Mouse (Mus musculus): ENCODE measurements around the gene Chst12. TPM values are rescaled to one million over a fixed set of nuclear protein-coding genes. Genes with fewer than 3 reads are reported as not detected.

The Chst12 gene
- total RNA-seq, 2 experiments from 2014 or later = 11.0 to 11.8 TPM

DNA sequence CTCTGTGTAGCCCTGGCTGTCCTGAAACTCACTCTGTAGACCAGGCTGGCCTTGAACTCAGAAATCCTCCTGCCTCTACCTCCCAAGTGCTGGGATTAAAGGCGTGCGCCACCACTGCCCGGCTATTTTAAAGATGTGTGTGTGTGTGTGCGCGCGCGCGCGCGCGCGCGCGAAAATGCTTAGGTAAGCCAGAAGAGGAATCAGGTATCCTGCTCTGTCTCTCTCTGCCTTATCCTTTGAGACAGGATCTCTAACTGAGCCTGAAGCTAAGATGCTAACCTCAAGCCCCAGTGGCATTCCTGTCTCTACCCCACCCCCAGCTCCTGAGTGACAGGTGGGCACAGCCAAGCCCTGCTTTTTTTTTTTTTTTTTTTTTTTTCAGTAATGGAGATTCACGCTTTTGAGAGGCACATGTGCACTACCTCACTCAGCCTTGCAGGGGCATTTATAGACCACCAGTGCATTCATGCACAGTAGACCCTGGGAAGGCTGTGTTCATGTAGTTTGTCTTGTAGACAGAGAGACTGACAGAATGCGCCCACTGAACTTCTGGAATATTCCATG lies 63.8 kb downstream of the Chst12 start:
- no peak for DNase-seq (ENCODE audit: low spot score in 2 of 2)

DNA sequence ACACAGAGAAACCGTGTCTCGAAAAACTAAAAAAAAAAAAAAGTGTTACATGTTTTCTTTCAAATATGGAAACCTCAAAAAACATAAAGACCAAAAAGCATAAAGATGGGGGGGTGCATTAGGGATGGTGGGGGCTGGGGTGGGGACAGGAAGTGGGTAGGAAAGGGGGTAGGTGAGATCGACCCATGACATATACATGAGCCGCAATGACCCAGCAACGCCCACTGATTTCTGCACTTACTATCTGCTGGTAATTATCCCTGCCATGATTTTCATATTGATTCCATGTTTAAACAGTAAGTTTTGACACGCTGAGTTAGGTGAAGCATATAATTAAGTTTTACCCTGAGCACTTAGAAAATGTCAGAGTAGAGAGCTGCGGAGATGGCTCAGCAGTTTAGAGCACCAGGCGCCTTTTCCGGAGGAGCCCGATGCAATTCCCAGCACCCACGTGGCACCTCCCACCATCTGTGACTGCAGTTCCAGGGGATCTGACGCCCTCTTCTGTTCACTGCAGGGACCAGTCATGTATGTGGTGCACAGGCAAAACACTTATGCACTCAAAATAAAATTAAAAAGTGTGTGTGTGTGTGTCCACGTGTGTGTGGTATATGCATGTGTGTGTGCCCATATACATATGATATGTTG lies 65.0 kb downstream of the Chst12 start:
- DNase-seq (ENCODE audit: low spot score in 2 of 2) = no peak

DNA sequence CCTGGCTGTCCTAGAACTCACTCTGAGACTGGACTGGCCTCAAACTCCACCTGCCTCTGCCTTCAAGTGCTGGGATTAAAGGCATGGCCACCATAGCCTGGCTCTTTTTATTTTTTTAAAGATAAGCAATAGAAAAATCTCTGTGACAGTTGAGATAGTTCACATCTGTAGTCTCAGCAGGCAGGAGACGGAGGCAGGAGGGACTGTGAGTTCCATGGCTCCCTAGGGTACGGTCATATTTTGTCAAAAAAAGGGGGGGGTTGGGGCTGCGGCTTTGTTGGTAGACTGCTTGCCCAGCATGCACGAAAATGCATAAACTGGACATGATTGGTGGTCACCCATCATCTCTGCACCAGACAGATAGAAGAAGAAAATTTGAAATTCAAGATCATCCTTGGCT lies 65.9 kb downstream of the Chst12 start:
- DNase-seq (ENCODE audit: low spot score in 2 of 2) = no peak

DNA sequence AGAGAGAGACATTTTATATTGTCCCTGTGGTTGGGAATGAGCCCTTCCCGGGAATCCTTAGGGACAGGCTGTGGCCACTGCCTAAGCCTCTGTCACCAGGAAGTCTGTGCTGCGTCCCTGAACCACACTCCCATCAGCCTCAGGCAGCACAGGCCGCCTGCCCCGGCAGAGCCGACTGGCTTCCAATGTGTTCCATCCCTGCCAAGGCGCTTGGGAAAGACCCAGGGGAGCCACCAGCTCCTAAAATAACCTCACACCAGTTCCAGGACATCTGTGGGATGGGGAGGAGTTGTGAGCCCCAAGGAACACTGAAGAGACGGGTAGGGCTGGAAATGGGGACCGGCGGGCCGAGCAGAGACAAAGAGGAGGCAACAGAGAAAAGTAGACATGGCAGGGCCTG lies 66.3 kb downstream of the Chst12 start:
- no peak for DNase-seq (ENCODE audit: low spot score in 2 of 2)

DNA sequence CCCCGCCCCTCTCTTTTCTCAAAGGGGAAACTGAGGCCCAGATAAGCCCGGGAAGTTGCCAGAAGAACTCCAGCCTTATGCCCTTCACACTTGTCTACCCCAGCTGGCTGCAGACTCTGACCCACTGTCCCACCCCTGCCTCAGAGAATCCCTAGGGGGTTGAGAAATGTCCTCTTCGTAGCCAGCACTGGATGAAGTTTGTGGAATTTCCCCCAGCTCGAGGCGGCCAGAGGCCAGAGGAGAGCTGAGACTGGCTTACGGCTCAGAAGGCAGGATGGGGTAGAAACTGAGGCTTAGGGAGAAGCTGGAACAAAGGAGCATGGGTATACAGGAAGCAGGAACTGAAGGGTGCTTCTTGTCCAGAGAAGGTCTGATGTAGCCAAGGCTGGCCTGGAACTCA lies 67.3 kb downstream of the Chst12 start:
- no peak for DNase-seq (ENCODE audit: low spot score in 2 of 2)

Other genes starting within 250 kb of the Chst12 start
- 10 to 100 TPM; 24.2 to 34.4 TPM for gene Mad1l1, start 184.0 kb upstream of the Chst12 start, total RNA-seq (2021)
- gene Nudt1, start 183.9 kb upstream of the Chst12 start, total RNA-seq (2021) = 10 to 100 TPM; 20.5 to 21.2 TPM
- gene Mrm2, start 173.7 kb upstream of the Chst12 start, total RNA-seq (2021) = 10 to 100 TPM; 13.4 to 15.0 TPM
- gene Snx8, start 116.3 kb upstream of the Chst12 start, total RNA-seq (2021) = 10 to 100 TPM; 28.0 to 29.5 TPM
- 100 to 1,000 TPM; 147 to 157 TPM for gene Eif3b, start 86.2 kb upstream of the Chst12 start, total RNA-seq (2021)
- gene Gm4869, start 59.9 kb upstream of the Chst12 start, total RNA-seq (2021) = under 1 TPM; 0.08 to 0.23 TPM
- not detected for gene Grifin, start 59.5 kb downstream of the Chst12 start, total RNA-seq (2021)
- gene Lfng, start 101.8 kb downstream of the Chst12 start, total RNA-seq (2021) = 10 to 100 TPM; 23.5 to 24.4 TPM
- gene Ttyh3, start 143.5 kb downstream of the Chst12 start, total RNA-seq (2021) = 100 to 1,000 TPM; 199 to 212 TPM
- gene Iqce, start 196.8 kb downstream of the Chst12 start, total RNA-seq (2021) = 10 to 100 TPM; 40.3 to 41.3 TPM
- 10 to 100 TPM; 23.9 to 24.2 TPM for gene Brat1, start 199.5 kb downstream of the Chst12 start, total RNA-seq (2021)
- 1 to 10 TPM; 1.2 to 1.5 TPM for gene Amz1, start 218.6 kb downstream of the Chst12 start, total RNA-seq (2021)